Mouse (Mus musculus): ENCODE results near the gene Rprd1b. TPM values are rescaled to one million over a fixed set of nuclear protein-coding genes. Genes with fewer than 3 reads are reported as not detected.

The Rprd1b gene
- polyA plus RNA-seq, 1 experiment from 2014 or later, result 43.4 TPM

DNA sequence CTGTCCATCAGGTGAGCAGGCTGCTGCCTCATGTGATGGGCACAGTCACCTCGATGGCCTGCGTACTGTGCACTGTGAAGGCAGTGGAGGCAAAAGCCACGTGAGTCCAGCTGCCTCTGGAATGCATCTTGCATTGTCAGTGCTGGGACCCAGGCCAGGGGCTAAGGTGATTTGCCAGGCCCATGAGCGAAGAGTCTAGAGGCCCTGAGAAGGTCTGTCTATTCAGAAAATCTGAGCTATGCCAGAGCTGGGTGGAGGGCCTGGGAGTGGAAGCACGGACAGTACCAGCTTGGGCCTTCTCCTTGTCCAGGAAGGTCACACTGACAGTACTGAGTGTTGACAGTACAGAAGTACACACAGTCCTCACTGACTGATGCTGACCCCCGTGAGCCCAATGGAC is 94.5 kb downstream of the Rprd1b start:
- H3K4me3 ChIP-seq (replicated peaks), result no peak overlapping the region
- H3K9ac ChIP-seq, result no peak overlapping the region
- no peak overlapping the region for H3K27ac ChIP-seq (replicated peaks)
- peaks cover 12% of the 10 kb centered on the region; the same call in 1 of the 2 replicates for H3K36me3 ChIP-seq
- no peaks in the 10 kb centered on the region for H3K9me3 ChIP-seq (replicated peaks)
- WGBS, result 75% methylated on average over 6 of the region's 6 CpGs
- no peaks in the 10 kb centered on the region for H3K27me3 ChIP-seq
- no peak for ATAC-seq (ENCODE audit: insufficient number of reproducible peaks, low FRiP score, low TSS enrichment, low read depth)
- H3K4me1 ChIP-seq, result peaks cover 9% of the 10 kb centered on the region; the same call in 1 of the 2 replicates
- no peak overlapping the region for H3K4me2 ChIP-seq (replicated peaks)

DNA sequence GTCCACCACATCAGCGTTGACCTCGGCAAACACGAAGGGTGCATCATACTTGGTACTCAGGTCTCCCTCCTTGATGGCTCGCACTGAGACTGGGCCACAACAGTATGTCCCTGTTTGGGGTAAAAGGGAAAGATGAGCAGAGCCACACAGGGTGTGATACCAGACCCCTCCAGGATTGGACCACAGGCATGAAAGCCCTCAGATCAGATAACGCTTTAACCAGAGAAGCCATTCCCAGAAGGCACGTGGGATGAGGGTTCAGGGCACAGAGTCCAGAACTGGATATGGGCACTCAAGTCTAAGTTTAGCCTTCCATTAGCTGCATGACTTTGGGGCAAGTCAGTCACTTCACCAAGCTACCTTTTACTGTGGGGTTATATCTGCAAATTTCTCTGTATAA is 98.9 kb downstream of the Rprd1b start:
- no peaks in the 10 kb centered on the region for H3K9me3 ChIP-seq (replicated peaks)
- H3K27me3 ChIP-seq, result no peaks in the 10 kb centered on the region
- peaks cover 12% of the 10 kb centered on the region; the same call in 1 of the 2 replicates for H3K36me3 ChIP-seq
- 83% methylated on average over 6 of the region's 6 CpGs for WGBS
- ATAC-seq (ENCODE audit: insufficient number of reproducible peaks, low FRiP score, low TSS enrichment, low read depth), result no peak
- H3K4me2 ChIP-seq (replicated peaks), result no peak overlapping the region
- H3K4me1 ChIP-seq, result no peaks in the 10 kb centered on the region
- H3K4me3 ChIP-seq (replicated peaks), result no peak overlapping the region
- H3K27ac ChIP-seq (replicated peaks), result no peak overlapping the region
- no peak overlapping the region for H3K9ac ChIP-seq

DNA sequence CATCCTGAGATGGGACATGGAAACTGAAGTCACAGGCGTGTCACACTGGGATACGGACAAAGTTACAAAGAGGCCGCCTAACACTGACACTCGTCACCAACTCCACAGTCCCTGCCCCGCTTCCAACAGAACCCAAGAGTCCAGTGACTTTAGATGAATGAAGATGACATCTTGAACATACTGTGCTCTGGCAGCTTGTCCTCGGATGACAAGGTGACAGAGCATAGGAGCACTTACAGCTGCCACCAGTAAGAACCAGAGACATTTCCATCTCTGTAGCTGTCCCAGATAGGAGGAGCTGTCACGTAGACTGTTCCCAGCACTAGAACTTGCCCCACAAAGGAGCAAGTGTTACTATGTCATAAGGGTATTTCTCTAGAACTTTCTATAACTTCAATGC is 99.6 kb downstream of the Rprd1b start:
- Histone ChIP-seq H3K4me2 (replicated peaks) (no peak overlapping the region), H3K27ac (replicated peaks) (no peak overlapping the region), H3K9me3 (replicated peaks) (no peaks in the 10 kb centered on the region), H3K36me3 (peaks cover 12% of the 10 kb centered on the region; the same call in 1 of the 2 replicates), H3K9ac (no peak overlapping the region), H3K4me1 (no peaks in the 10 kb centered on the region), H3K4me3 (replicated peaks) (no peak overlapping the region), H3K27me3 (no peaks in the 10 kb centered on the region)
- WGBS, result 83% methylated on average over 7 of the region's 7 CpGs
- ATAC-seq (ENCODE audit: insufficient number of reproducible peaks, low FRiP score, low TSS enrichment, low read depth), result no peak

DNA sequence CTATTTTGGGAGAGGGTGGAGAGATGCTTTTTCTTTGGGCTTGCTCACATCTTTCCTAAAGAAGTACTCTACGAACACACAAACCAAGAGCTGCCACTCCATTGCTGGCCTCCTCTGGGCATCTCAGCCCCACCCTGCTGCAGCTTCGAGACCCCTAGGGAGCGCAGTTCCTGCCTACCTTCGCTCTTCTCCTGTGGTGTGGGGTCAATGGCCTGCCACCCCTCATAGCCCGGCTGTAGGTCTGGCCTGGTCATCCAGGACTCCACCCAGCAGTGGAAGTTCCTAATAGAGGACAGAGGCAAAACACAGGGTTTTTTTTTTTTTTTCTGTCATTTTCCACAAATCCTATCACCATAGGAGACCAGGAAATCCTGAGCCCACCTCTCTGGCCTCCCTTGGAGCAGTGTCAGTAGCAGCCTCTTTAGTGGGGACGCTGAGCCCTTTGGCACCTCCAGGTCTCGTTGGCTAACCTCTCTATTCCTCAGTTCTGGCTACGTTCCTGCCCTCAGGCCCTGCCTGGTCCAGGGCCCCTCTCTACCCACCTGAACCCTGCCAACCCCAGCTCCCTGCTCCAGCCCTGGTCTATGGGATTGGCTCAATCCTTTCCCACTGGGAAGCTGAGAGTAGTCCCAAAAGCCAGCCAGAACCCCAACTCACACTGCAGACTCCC is 100.3 kb downstream of the Rprd1b start:
- H3K4me2 ChIP-seq (replicated peaks), result no peak overlapping the region
- H3K9me3 ChIP-seq (replicated peaks), result no peaks in the 10 kb centered on the region
- H3K4me3 ChIP-seq (replicated peaks), result no peak overlapping the region
- peaks cover 12% of the 10 kb centered on the region; the same call in 1 of the 2 replicates for H3K36me3 ChIP-seq
- H3K9ac ChIP-seq, result no peak overlapping the region
- H3K27ac ChIP-seq (replicated peaks), result no peak overlapping the region
- ATAC-seq (ENCODE audit: insufficient number of reproducible peaks, low FRiP score, low TSS enrichment, low read depth), result no peak
- no peaks in the 10 kb centered on the region for H3K27me3 ChIP-seq
- no peaks in the 10 kb centered on the region for H3K4me1 ChIP-seq
- WGBS, result 77% methylated on average over 8 of the region's 8 CpGs

DNA sequence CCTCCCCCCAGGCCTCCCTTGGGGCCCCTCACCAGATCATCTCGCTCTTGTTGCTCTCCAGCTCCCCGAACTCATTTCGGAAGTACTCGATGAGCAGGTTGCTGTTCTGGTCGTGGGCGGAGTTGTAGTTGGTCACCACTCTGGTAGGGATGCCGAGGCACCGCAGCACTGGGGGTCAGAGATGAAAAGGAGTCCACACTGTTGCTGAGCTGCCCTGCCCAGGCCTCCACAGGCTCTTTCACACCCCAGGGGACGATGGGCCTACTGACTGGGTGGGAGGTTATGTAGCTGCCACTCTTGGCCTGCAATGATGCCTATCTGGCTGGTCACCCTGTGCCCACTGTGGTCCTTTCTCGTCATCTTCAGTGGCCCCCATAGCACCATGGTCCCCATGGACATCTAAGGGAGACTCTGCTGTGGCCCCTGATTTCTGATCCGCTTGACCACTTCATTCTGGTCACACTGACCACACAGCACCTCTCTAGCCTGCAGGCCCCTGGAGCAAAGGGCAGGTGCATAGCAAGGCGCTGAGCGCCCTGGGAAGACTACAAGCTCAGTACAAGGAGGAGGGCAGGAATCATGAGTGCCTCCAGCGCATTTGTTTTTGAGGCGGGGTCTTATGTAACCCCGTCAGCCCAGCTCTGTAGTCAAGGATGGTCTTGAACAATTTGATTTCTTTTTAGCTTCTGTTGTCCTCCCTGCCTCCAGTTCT is 101.2 kb downstream of the Rprd1b start:
- Histone ChIP-seq H3K4me3 (replicated peaks) (no peak overlapping the region), H3K36me3 (peaks cover 9% of the 10 kb centered on the region; the same call in 1 of the 2 replicates), H3K27ac (replicated peaks) (no peak overlapping the region), H3K9ac (no peak overlapping the region), H3K27me3 (no peaks in the 10 kb centered on the region), H3K9me3 (replicated peaks) (no peaks in the 10 kb centered on the region), H3K4me1 (no peaks in the 10 kb centered on the region), H3K4me2 (replicated peaks) (no peak overlapping the region)
- no peak for ATAC-seq (ENCODE audit: insufficient number of reproducible peaks, low FRiP score, low TSS enrichment, low read depth)
- 76% methylated on average over 16 of the region's 16 CpGs for WGBS

DNA sequence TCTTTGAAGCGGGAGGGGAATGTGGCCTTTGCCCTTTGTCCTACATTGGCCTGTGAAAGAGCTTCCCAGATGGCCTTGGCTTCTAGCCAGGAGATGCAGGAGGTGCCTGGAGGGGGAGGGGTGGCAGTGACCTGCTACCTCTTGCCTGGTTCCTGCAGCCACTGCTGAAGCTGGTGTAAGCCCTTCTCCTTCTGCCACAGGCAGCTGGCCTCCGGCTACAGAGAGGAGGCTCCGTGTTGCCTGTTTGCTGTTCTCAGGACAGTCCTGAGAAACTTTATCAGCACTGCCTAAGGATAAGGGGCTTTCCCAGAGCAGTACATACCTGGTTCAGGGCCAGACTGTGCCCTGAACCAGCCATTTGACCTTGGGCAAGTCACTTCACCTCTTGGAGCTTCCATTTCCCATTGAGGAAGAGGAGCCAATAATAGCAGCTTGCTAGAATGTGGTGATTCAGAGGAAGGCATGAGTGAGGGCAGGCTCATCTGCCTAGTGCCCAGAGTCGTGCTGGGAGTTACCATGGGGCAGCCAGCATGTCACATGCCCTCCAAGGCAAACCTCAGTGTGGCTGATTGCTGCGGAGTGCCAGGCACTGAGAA is 102.2 kb downstream of the Rprd1b start:
- Histone ChIP-seq H3K36me3 (0 out of 2 replicates have a peak, but pooled peaks cover 4% of the 10 kb centered on the region), H3K9me3 (replicated peaks) (no peaks in the 10 kb centered on the region), H3K4me3 (replicated peaks) (no peak overlapping the region), H3K9ac (no peak overlapping the region), H3K27ac (replicated peaks) (no peak overlapping the region), H3K27me3 (no peaks in the 10 kb centered on the region), H3K4me1 (no peaks in the 10 kb centered on the region), H3K4me2 (replicated peaks) (no peak overlapping the region)
- no peak for ATAC-seq (ENCODE audit: insufficient number of reproducible peaks, low FRiP score, low TSS enrichment, low read depth)
- 55% methylated on average over 5 of the region's 5 CpGs for WGBS

DNA sequence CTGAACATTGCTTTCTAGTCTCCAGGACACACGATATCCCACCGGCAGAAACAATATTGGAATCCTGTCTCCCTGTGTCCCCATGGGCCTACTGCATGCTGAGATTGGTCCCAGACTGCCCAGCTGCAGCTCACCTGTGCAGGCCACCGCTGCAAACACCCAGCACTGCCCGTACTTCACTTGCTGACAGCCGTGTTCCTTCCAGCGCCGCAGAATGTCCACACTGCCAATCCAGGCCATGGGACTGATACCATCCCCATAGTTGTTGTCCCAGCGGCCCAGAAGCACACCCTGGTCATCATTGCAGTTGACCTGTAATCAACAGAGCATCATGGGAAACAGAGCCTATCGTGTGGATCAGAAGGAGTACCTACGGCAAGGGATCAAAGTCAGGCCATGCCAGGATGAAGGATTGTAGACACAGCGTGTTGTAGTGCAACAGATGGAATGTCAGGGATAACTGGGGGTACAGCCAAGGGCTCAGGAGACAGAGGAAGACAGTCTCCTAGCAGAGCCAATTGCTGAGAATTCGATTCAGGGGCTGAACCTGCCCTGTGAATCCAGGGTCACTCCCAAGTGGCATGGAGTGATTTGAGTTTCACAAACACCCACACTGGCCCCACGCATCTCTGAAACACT is 103.0 kb downstream of the Rprd1b start:
- H3K9me3 ChIP-seq (replicated peaks), result no peaks in the 10 kb centered on the region
- H3K4me1 ChIP-seq, result peaks cover 5% of the 10 kb centered on the region; the same call in 1 of the 2 replicates
- H3K27me3 ChIP-seq, result no peaks in the 10 kb centered on the region
- 84% methylated on average over 13 of the region's 13 CpGs for WGBS
- H3K4me3 ChIP-seq (replicated peaks), result no peak overlapping the region
- no peak overlapping the region for H3K9ac ChIP-seq
- no peaks in the 10 kb centered on the region for H3K36me3 ChIP-seq
- H3K4me2 ChIP-seq (replicated peaks), result no peak overlapping the region
- no peak overlapping the region for H3K27ac ChIP-seq (replicated peaks)
- ATAC-seq (ENCODE audit: insufficient number of reproducible peaks, low FRiP score, low TSS enrichment, low read depth), result no peak

DNA sequence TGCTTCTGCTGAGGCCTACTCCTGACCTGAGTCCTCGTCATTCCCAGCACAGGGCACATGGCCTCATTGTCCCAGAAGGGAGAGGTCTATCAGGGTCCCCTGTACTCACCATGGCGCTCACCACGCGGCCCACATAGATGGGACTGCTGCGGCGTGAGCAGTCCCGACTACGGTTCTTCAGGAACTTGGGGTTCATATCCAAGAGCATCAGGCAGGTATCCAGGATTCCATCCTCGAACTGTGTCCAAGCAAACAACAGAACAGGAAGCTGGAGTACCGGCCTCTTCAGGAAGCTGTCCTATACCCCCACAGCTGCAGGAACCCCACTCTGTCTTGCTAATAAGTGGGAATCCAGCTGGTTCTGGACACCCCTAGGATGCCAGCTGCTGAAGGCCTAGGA is 104.0 kb downstream of the Rprd1b start:
- no peak overlapping the region for H3K4me3 ChIP-seq (replicated peaks)
- no peak overlapping the region for H3K4me2 ChIP-seq (replicated peaks)
- no peak overlapping the region for H3K9ac ChIP-seq
- no peak for ATAC-seq (ENCODE audit: insufficient number of reproducible peaks, low FRiP score, low TSS enrichment, low read depth)
- H3K36me3 ChIP-seq, result no peaks in the 10 kb centered on the region
- 86% methylated on average over 10 of the region's 10 CpGs for WGBS
- no peak overlapping the region; the same call in 1 of the 2 replicates for H3K27ac ChIP-seq (replicated peaks)
- H3K9me3 ChIP-seq (replicated peaks), result no peaks in the 10 kb centered on the region
- H3K27me3 ChIP-seq, result no peaks in the 10 kb centered on the region
- H3K4me1 ChIP-seq, result peaks cover 8% of the 10 kb centered on the region; the same call in 1 of the 2 replicates

DNA sequence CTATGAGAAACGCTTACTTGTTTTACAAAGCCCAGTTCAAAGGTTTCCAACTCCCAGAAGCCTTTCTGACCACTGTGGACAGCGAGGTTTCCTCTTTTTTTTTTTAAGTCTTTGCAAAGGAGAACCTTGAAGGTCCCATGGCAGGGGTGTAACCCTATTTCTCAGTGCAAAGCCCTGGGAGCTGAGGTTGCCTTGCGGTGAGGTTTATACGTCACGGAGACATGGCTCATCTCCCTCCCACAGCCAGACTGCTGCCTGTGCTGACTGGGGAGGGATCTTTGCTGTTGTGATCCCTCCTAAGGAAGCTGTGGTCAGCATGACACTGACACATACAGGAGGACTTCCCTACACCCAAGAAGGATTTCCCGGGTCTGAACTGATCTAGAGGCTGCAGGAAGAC is 104.8 kb downstream of the Rprd1b start:
- no peak for ATAC-seq (ENCODE audit: insufficient number of reproducible peaks, low FRiP score, low TSS enrichment, low read depth)
- H3K27ac ChIP-seq (replicated peaks), result no peak overlapping the region
- peaks cover 8% of the 10 kb centered on the region; the same call in 1 of the 2 replicates for H3K4me1 ChIP-seq
- H3K27me3 ChIP-seq, result no peaks in the 10 kb centered on the region
- 69% methylated on average over 6 of the region's 6 CpGs for WGBS
- no peak overlapping the region for H3K4me3 ChIP-seq (replicated peaks)
- H3K9me3 ChIP-seq (replicated peaks), result no peaks in the 10 kb centered on the region
- H3K36me3 ChIP-seq, result no peaks in the 10 kb centered on the region
- H3K9ac ChIP-seq, result no peak overlapping the region
- no peak overlapping the region for H3K4me2 ChIP-seq (replicated peaks)

DNA sequence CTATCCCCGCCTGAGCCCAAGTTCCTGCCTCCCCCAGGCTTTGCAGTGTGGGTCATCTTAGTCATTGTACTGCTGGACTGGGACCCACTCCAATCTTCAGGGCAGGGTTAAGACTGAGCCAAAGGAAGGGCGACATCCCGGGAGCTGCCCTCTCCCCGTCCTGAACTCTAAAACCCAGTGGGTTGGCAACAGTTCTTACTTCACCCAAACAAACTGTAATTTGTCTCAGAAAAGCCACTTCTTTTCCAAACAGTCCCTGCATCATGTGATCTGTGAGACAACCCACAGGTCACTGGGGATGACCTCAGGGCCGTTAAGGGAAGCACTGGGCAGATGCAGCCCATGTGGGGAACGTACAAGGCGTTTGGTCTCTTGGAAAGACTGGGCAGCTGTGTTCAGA is 107.9 kb downstream of the Rprd1b start:
- WGBS, result 34% methylated on average over 7 of the region's 7 CpGs
- no peak for ATAC-seq (ENCODE audit: insufficient number of reproducible peaks, low FRiP score, low TSS enrichment, low read depth)
- no peak overlapping the region for H3K4me2 ChIP-seq (replicated peaks)
- no peak overlapping the region for H3K4me3 ChIP-seq (replicated peaks)
- no peak overlapping the region for H3K9ac ChIP-seq
- H3K36me3 ChIP-seq, result no peaks in the 10 kb centered on the region
- H3K27me3 ChIP-seq, result no peaks in the 10 kb centered on the region
- peaks cover 38% of the 10 kb centered on the region for H3K4me1 ChIP-seq
- no peaks in the 10 kb centered on the region for H3K9me3 ChIP-seq (replicated peaks)
- 0 out of 2 replicates have a peak overlapping the region, but pooled peaks have one; percentile 22 for H3K27ac ChIP-seq (replicated peaks)

DNA sequence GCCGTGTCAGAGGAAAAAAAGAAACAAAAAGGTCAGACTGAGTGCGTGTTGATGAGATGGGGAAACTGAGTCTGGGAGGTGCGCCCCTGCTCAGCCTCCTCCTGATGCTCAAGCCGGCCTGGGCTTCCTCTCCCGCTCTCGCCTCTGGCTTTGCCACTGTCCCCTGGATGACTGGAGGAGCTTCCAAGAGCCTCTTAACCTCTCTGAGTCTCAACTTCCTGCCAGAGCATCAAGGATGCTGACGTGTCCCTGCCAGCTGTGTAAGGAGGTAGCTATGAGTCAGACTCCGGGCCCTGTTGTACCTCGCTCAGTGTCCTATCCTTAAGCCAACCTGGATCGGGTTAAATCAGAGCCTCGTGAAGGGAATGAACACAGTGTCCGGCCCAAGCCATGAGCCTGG is 109.5 kb downstream of the Rprd1b start:
- WGBS, result 78% methylated on average over 12 of the region's 12 CpGs
- Histone ChIP-seq H3K27ac (replicated peaks) (no peak overlapping the region), H3K4me1 (peaks cover 47% of the 10 kb centered on the region), H3K27me3 (no peaks in the 10 kb centered on the region), H3K36me3 (no peaks in the 10 kb centered on the region), H3K4me3 (replicated peaks) (no peak overlapping the region), H3K9me3 (replicated peaks) (no peaks in the 10 kb centered on the region), H3K9ac (no peak overlapping the region), H3K4me2 (replicated peaks) (no peak overlapping the region)
- ATAC-seq (ENCODE audit: insufficient number of reproducible peaks, low FRiP score, low TSS enrichment, low read depth), result no peak
